Mouse (Mus musculus): ENCODE data around the gene Arid1b. TPM values are rescaled to one million over a fixed set of nuclear protein-coding genes. Genes with fewer than 3 reads are reported as not detected.

Gene Arid1b
- polyA plus RNA-seq, 1 experiment from 2014 or later, result 12.5 TPM

GRCm38 (mm10) chr17:5216965-5217546, 222.9 kb downstream of the Arid1b start:
- H3K4me3 ChIP-seq, result no peak overlapping the region
- 39% methylated on average over 10 of the region's 10 CpGs for WGBS
- no peaks in the 10 kb centered on the region for H3K9me3 ChIP-seq (replicated peaks)
- peaks cover 64% of the 10 kb centered on the region for H3K4me1 ChIP-seq
- no peaks in the 10 kb centered on the region for H3K36me3 ChIP-seq
- no peaks in the 10 kb centered on the region for H3K27me3 ChIP-seq (ENCODE audit: low read depth, poor library complexity, severe bottlenecking)
- no peak for DNase-seq (ENCODE audit: low spot score)
- H3K27ac ChIP-seq, result peak overlapping the region; percentile 54

- peaks cover 73% of the 10 kb centered on the region for H3K4me1 ChIP-seq
- WGBS, result 70% methylated on average over 9 of the region's 9 CpGs
Measured at GRCm38 (mm10) chr17:5217852-5218845, 224.0 kb downstream of the Arid1b start.

GRCm38 (mm10) chr17:5218955-5219557, 224.9 kb downstream of the Arid1b start:
- Histone ChIP-seq H3K36me3 (no peaks in the 10 kb centered on the region), H3K4me3 (no peak overlapping the region), H3K9me3 (replicated peaks) (no peaks in the 10 kb centered on the region), H3K27me3 (ENCODE audit: low read depth, poor library complexity, severe bottlenecking) (no peaks in the 10 kb centered on the region), H3K27ac (no peak overlapping the region), H3K4me1 (peaks cover 75% of the 10 kb centered on the region)
- no peak for DNase-seq (ENCODE audit: low spot score)
- 55% methylated on average over 6 of the region's 6 CpGs for WGBS

More at GRCm38 (mm10) chr17:5217852-5218845, 224.0 kb downstream of the Arid1b start:
- no peak for DNase-seq (ENCODE audit: low spot score)
- no peaks in the 10 kb centered on the region for H3K27me3 ChIP-seq (ENCODE audit: low read depth, poor library complexity, severe bottlenecking)
- no peak overlapping the region for H3K27ac ChIP-seq
- H3K9me3 ChIP-seq (replicated peaks), result no peaks in the 10 kb centered on the region
- no peaks in the 10 kb centered on the region for H3K36me3 ChIP-seq
- no peak overlapping the region for H3K4me3 ChIP-seq

DNA sequence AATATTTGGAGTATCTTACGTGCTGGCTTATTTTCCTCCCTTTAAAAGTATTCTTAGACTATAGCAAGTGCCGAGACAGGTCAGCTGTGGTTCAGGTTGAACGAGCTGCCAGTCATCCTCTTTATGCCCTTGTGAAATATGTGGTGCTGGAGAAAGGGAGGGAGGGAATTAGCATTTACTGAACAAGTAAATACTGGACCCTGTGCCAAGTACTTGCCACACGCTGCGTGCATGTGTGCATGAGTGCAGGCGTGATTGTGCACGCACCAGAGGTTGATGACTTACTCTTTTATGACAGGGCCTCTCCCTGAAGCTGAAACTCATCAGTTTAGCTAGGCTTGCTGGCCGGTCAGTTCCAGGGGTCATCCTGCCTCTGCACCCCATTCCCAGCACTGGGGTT, 226.9 kb downstream of the Arid1b start:
- Histone ChIP-seq H3K9me3 (replicated peaks) (no peaks in the 10 kb centered on the region), H3K4me1 (peaks cover 88% of the 10 kb centered on the region), H3K4me3 (no peak overlapping the region), H3K27me3 (ENCODE audit: low read depth, poor library complexity, severe bottlenecking) (no peaks in the 10 kb centered on the region), H3K27ac (peak overlapping the region; percentile 75), H3K36me3 (no peaks in the 10 kb centered on the region)
- 51% methylated on average over 8 of the region's 8 CpGs for WGBS
- no peak for DNase-seq (ENCODE audit: low spot score)

DNA sequence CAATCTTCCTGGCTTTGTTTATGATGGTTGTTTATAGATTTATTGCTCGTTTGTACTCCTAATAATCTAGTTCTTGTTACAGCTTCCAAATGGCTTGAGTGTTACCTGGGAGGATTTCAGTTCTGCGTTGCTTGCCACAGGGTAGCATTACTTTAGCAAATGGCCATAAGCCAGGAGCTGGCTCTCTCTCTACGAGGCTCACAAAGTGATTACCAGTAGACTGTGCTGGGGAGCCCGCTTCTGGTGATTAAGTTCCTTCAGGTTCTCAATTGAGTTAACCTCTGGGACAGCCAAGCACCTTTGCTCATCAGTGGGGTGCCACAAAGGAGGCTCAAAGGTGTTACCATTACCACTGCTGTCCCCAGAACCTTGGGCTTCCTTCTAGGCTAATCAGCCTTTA, 227.4 kb downstream of the Arid1b start:
- no peaks in the 10 kb centered on the region for H3K36me3 ChIP-seq
- H3K4me1 ChIP-seq, result peaks cover 93% of the 10 kb centered on the region
- no peak overlapping the region for H3K4me3 ChIP-seq
- DNase-seq (ENCODE audit: low spot score), result no peak
- peak overlapping the region; percentile 63 for H3K27ac ChIP-seq
- H3K9me3 ChIP-seq (replicated peaks), result no peaks in the 10 kb centered on the region
- 32% methylated on average over 4 of the region's 4 CpGs for WGBS
- H3K27me3 ChIP-seq (ENCODE audit: low read depth, poor library complexity, severe bottlenecking), result no peaks in the 10 kb centered on the region

- Histone ChIP-seq H3K4me1 (peaks cover 93% of the 10 kb centered on the region), H3K9me3 (replicated peaks) (no peaks in the 10 kb centered on the region), H3K4me3 (no peak overlapping the region)
Measured at GRCm38 (mm10) chr17:5222827-5223226, 228.7 kb downstream of the Arid1b start.

DNA sequence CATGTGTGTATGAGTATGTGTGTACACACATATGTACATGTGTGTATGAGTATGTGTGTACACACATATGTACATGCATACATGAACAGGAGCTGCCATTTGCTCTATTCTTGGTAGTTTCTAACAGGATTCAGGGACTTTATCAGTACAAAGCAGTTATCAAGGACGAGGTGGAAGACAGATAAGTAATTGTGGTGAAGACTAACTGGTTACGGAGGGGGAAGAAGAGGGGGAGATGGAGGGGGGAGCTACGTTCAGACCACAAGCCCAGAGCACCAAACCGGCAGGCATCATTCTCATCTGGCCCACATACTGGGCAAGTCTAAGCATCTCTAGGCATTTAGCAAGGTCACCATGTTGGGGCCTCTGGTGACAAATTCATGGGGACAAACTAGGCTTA, 230.8 kb downstream of the Arid1b start:
- Histone ChIP-seq H3K27me3 (ENCODE audit: low read depth, poor library complexity, severe bottlenecking) (no peaks in the 10 kb centered on the region), H3K27ac (no peak overlapping the region), H3K36me3 (no peaks in the 10 kb centered on the region), H3K4me3 (no peak overlapping the region), H3K4me1 (peaks cover 92% of the 10 kb centered on the region), H3K9me3 (replicated peaks) (no peaks in the 10 kb centered on the region)
- 92% methylated on average over 4 of the region's 4 CpGs for WGBS
- DNase-seq (ENCODE audit: low spot score), result no peak

More at GRCm38 (mm10) chr17:5222827-5223226, 228.7 kb downstream of the Arid1b start:
- no peak for DNase-seq (ENCODE audit: low spot score)
- 9% methylated on average over 2 of the region's 2 CpGs for WGBS
- H3K27me3 ChIP-seq (ENCODE audit: low read depth, poor library complexity, severe bottlenecking), result no peaks in the 10 kb centered on the region
- H3K27ac ChIP-seq, result no peak overlapping the region
- H3K36me3 ChIP-seq, result no peaks in the 10 kb centered on the region

GRCm38 (mm10) chr17:5227136-5227535, 233.0 kb downstream of the Arid1b start:
- H3K4me3 ChIP-seq, result no peak overlapping the region
- H3K4me1 ChIP-seq, result peaks cover 92% of the 10 kb centered on the region
- no peaks in the 10 kb centered on the region for H3K27me3 ChIP-seq (ENCODE audit: low read depth, poor library complexity, severe bottlenecking)
- no peaks in the 10 kb centered on the region for H3K36me3 ChIP-seq
- no peaks in the 10 kb centered on the region for H3K9me3 ChIP-seq (replicated peaks)
- DNase-seq (ENCODE audit: low spot score), result no peak
- WGBS, result 68% methylated on average over 6 of the region's 6 CpGs
- 0 out of 2 replicates have a peak overlapping the region, but pooled peaks have one; percentile 46 for H3K27ac ChIP-seq

DNA sequence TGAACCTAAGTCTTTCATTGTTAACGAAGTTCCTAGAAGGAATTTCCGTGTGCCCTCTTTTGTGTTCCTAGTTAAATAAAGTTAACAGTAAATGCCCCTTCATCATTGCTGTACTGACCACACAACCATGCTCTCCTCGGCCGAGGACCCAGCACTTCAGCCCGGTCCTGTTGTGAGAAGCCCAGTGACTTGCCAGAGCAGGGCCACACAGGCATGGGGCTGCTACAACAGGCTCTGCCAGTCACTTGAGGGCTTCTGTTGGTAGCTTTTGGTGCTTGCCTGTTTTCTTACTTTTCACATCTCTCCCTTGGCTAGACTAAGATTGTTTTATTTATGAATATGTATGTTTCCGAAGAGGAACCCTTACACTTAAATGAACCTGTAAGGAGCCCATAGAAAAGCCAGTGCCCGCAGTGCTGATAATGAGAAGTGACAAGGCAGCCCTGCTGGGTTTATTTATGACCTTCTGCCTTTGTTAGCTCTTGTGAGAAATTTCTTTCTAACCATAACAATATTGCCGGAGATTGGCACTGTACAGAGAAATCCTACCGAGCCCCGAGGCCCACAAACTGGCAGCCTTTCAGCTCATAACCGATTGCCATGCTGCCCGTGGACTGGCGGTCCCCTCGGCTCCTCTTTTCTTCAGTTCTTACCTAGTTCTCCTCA, 234.0 kb downstream of the Arid1b start:
- no peak for DNase-seq (ENCODE audit: low spot score)
- H3K4me1 ChIP-seq, result peaks cover 92% of the 10 kb centered on the region
- H3K4me3 ChIP-seq, result no peak overlapping the region
- WGBS, result 84% methylated on average over 14 of the region's 14 CpGs
- H3K27me3 ChIP-seq (ENCODE audit: low read depth, poor library complexity, severe bottlenecking), result no peaks in the 10 kb centered on the region
- no peaks in the 10 kb centered on the region for H3K36me3 ChIP-seq
- no peaks in the 10 kb centered on the region for H3K9me3 ChIP-seq (replicated peaks)
- peak overlapping the region; percentile 67; the same call in 1 of the 2 replicates for H3K27ac ChIP-seq

- peak; percentile 24 for DNase-seq (ENCODE audit: low spot score)
- Histone ChIP-seq H3K4me3 (no peak overlapping the region), H3K4me1 (peaks cover 92% of the 10 kb centered on the region), H3K27ac (peak overlapping the region; percentile 67; the same call in 1 of the 2 replicates), H3K36me3 (no peaks in the 10 kb centered on the region), H3K27me3 (ENCODE audit: low read depth, poor library complexity, severe bottlenecking) (no peaks in the 10 kb centered on the region), H3K9me3 (replicated peaks) (no peaks in the 10 kb centered on the region)
- WGBS, result 79% methylated on average over 6 of the region's 6 CpGs
Measured at GRCm38 (mm10) chr17:5228616-5229250, 234.6 kb downstream of the Arid1b start.

- peak overlapping the region; percentile 57 for H3K27ac ChIP-seq
- no peak for DNase-seq (ENCODE audit: low spot score)
Measured at GRCm38 (mm10) chr17:5230063-5230462, 235.9 kb downstream of the Arid1b start.

GRCm38 (mm10) chr17:5232180-5232579, 238.0 kb downstream of the Arid1b start:
- Histone ChIP-seq H3K36me3 (no peaks in the 10 kb centered on the region), H3K4me1 (peaks cover 99% of the 10 kb centered on the region), H3K9me3 (replicated peaks) (no peaks in the 10 kb centered on the region), H3K27me3 (ENCODE audit: low read depth, poor library complexity, severe bottlenecking) (no peaks in the 10 kb centered on the region), H3K27ac (peak overlapping the region; percentile 75; the same call in 1 of the 2 replicates), H3K4me3 (no peak overlapping the region)
- DNase-seq (ENCODE audit: low spot score), result peak; percentile 20
- 67% methylated on average over 2 of the region's 2 CpGs for WGBS

More at GRCm38 (mm10) chr17:5230063-5230462, 235.9 kb downstream of the Arid1b start:
- no peaks in the 10 kb centered on the region for H3K9me3 ChIP-seq (replicated peaks)
- H3K4me3 ChIP-seq, result no peak overlapping the region
- H3K27me3 ChIP-seq (ENCODE audit: low read depth, poor library complexity, severe bottlenecking), result no peaks in the 10 kb centered on the region
- peaks cover 99% of the 10 kb centered on the region for H3K4me1 ChIP-seq
- H3K36me3 ChIP-seq, result no peaks in the 10 kb centered on the region
- 79% methylated on average over 7 of the region's 7 CpGs for WGBS
